Mouse (Mus musculus) liver, embryonic 14.5 days (tissue): ENCODE data around the gene Olfr70.

Experiments used
- CTCF ChIP-seq: IDR thresholded peaks from 2 replicates; pipeline ENCODE4 v1.5.1; 2016; ENCODE audit warnings: antibody characterized with exemption, low read depth, control low read depth
- EP300 ChIP-seq: IDR thresholded peaks from 2 replicates; pipeline ENCODE4 v1.6.1; 2016; ENCODE audit warnings: antibody characterized with exemption, low read depth

- no peak for TF ChIP-seq CTCF
- no peak for TF ChIP-seq EP300
Observed at GRCm38 (mm10) chr4:43693806-43694241, 6.8 kb downstream of the Olfr70 start.
